Mouse (Mus musculus) spleen, postnatal 36 days (tissue): ENCODE results near the gene Vmn2r28.
"Not testable (repeated sequence)": the region's sequence is repeated elsewhere in the genome, so short reads cannot be mapped to it uniquely, and the experiment has no call there.

Experiments
- DNase-seq, 2 experiments: peaks; one replicate each; pipeline ENCODE4 v3.0.0; 2022; ENCODE audit warnings: low spot score in 2 of 2, mixed read lengths in 1 of 2

Gene Vmn2r28

GRCm38 (mm10) chr7:5493856-5494255, at the start of gene Vmn2r28:
TSS of gene Vmn2r28 (minus strand) at chr7:5493956.
- not testable (repeated sequence) for DNase-seq

DNA sequence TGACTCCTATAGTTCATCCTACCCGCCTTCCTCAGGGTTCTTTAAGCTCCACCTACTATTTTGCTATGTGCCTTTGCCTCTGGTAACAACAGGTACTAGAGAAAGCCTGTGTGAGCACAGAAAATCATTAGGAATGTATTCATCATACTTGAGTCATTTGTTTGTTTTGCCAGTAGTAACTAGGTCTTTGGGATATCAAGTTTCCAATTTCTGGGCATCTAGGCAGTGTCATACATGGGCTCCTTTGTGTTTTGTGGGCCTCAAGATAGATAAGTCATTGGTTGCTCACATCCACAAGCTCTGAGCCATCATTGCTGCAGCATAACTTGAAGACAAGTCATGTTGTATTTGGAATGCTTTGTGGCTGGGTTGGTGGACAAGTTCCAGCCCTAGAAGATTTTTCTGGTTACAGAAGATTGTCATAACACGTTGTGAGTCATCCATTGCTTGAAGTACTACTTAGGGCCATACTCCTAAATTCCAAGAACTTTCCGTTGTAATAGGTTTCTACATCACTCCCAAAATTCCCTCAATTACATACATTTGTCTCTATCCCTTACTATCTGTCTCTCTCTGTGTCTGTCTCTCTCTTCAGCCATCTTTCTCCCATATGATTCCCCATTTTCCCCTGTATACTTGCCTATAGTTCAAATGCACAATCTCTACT, 47.1 kb upstream of the Vmn2r28 start:
- DNase-seq: not testable (repeated sequence)

DNA sequence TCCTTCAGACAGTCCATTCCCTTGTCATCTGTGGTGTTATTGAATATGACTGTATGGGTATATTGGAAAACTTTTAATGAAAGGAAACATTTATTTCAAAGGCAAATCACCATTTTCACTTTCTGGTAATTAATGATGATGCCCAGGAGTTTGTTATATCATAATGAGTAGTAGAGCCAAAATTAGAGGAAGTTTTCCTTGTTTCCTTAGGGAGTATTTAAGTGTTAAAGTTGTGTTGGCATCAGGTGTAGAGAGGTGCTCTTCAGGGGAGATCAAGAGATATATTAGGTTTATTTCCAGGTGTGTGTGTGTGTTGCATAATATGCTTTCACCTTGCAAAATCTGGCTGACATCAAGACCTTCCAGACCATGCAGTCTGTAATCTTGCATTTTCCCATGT, 37.1 kb downstream of the Vmn2r28 start, which contains the start of gene Vmn1r59:
Gene Vmn1r59 (minus strand): TSS at position 101 of the 400 bp plus-strand sequence.
- DNase-seq: no peak

DNA sequence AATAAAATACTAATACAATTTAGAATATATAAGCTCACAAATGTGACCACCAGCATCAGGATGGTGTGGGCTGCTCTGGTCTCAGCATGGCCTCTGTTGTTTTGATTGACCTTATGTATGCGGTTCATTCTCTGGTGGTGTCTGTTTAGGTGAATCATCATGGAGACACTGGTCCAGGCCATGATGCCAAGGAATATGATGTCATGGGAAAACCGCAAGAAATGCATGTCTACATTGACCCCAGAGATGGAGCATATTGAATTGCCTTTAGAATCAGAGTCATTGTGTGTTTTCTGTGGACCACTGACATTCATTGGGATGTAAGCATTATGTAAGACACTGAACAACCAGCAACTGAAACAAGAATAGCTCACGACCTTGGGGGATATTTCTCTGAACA, 39.7 kb downstream of the Vmn2r28 start:
- DNase-seq: not testable (repeated sequence)

DNA sequence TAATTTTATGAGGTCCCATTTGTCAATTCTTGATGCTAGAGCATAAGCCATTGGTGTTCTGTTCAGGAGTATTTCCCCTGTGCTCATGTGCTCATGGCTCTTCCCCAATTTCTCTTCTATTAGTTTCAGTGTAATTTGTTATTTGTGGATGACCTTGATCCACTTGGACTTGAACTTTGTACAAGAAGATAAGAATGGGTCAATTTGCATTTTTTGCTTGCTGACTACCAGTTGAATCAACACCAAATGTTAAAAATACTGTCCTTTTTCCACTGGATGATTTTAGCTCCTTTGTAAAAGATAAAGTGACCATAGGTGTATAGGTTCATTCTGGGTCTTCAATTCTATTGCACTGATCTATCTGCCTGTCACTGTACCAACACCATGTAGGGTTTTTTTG, 45.1 kb downstream of the Vmn2r28 start:
- DNase-seq: no peak
